Comparison of ENCODE assay signal across 26 mouse cellular contexts in the genomic region with DNA sequence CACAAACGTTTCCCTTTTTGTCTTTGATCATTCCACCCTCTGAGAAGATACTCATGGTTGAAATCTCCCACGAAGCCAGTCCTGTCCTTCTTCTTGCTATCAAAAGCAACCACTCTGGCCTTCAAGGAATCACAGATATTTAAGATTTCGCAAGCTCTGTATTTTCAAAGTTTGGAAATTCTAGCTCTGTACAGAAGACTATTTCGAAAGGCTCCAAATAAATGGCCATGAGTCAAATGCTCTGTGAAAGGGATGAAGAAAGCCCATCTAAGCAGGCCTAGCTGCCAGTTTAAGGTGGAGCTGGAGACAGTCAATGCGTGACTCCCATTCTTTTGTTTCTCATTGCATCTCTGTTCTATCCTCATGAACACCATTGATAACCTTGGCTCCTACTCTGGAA.
A peak's percentile ranks its signal among the peaks of the same experiment; 100 is the strongest.
DNase-seq lines count a peak whose midpoint lies in the region; ATAC-seq and TF ChIP-seq lines count a peak whose summit lies in the region.
"Had no signal": no experiment of that assay in that cellular context is flagged by ENCODE, and none has a peak within 500 bp of the region (broad histone marks: within the 10 kb centered on the region; RNA-seq: fewer than 3 reads in every experiment).

No protein-coding gene starts in this region.

- DNase-seq in 3T3-L1 (ENCODE audit: low read depth, low spot score) (peak; percentile 74), 416B (ENCODE audit: low read depth) (peak; percentile 80)
- peak; percentile 47 for DNase-seq in lung, postnatal 36 days
- DNase-seq in spleen, postnatal 36 days (ENCODE audit: low spot score in 2 of 2), result no peak
- no peak for DNase-seq in left cerebral cortex, postnatal 4 days
- DNase-seq: adrenal gland, postnatal 25 days; cerebellum, adult 9-10 months; heart, postnatal 36 days; kidney, postnatal 4 days; liver, embryonic 13.5 days; lung, embryonic 14.5 days; right cerebral cortex, postnatal 14 days; spleen, adult 18-20 months; thymus, postnatal 25 days had no signal

- 65% methylated on average over 5 of the region's 5 CpGs for WGBS in liver, embryonic 12.5 days (ENCODE audit: insufficient replicate concordance)

- peaks cover 6% of the 10 kb centered on the region for H3K4me1 ChIP-seq in embryonic fibroblast, embryonic 13.5 days (ENCODE audit: control insufficient read depth, insufficient read depth, low read length)
- peaks cover 24% of the 10 kb centered on the region for H3K4me1 ChIP-seq in liver, embryonic 12.5 days
- H3K4me1 ChIP-seq: embryonic facial prominence, embryonic 15.5 days; midbrain, embryonic 13.5 days; neural tube, embryonic 12.5 days had no signal

- H3K27ac ChIP-seq in embryonic fibroblast, embryonic 13.5 days (ENCODE audit: insufficient read depth, low read length), result peak overlapping the region; percentile 89
- H3K27ac ChIP-seq in liver, embryonic 12.5 days, result no peak overlapping the region
- H3K27ac ChIP-seq: embryonic facial prominence, embryonic 15.5 days; heart, embryonic 15.5 days; hindbrain, postnatal 0 days; kidney, embryonic 15.5 days; limb, embryonic 13.5 days; liver, embryonic 13.5 days; midbrain, embryonic 13.5 days; neural tube, embryonic 12.5 days had no signal

- no peaks in the 10 kb centered on the region for H3K36me3 ChIP-seq in liver, embryonic 12.5 days
- H3K36me3 ChIP-seq: embryonic facial prominence, embryonic 15.5 days; heart, embryonic 15.5 days; kidney, embryonic 15.5 days; limb, embryonic 13.5 days; liver, embryonic 13.5 days; midbrain, embryonic 13.5 days; neural tube, embryonic 12.5 days had no signal

- H3K4me3 ChIP-seq in embryonic fibroblast, embryonic 13.5 days (ENCODE audit: insufficient read depth, low read length), result no peak overlapping the region
- H3K4me3 ChIP-seq in liver, embryonic 12.5 days, result no peak overlapping the region
- H3K4me3 ChIP-seq: embryonic facial prominence, embryonic 15.5 days; heart, embryonic 15.5 days; kidney, embryonic 15.5 days; limb, embryonic 13.5 days; liver, embryonic 13.5 days; megakaryocyte, embryonic 14.5 days; midbrain, embryonic 13.5 days; neural tube, embryonic 12.5 days had no signal

- TF ChIP-seq POLR2A in embryonic fibroblast, embryonic 13.5 days (IDR thresholded peaks at IDR 0.05; ENCODE audit: low read depth, low read length), result no peak

- no peak for ATAC-seq in liver, embryonic 12.5 days
- ATAC-seq: CD4-positive, CD25-positive, alpha-beta regulatory T cell, adult 4 months; hindbrain, postnatal 0 days; intestine, postnatal 0 days; midbrain, embryonic 13.5 days had no signal

- no peak overlapping the region for H3K4me2 ChIP-seq in liver, embryonic 12.5 days
- H3K4me2 ChIP-seq: embryonic facial prominence, embryonic 15.5 days; heart, embryonic 15.5 days; kidney, embryonic 15.5 days; limb, embryonic 13.5 days; liver, embryonic 13.5 days; lung, embryonic 14.5 days; midbrain, embryonic 13.5 days; neural tube, embryonic 12.5 days had no signal

- no peaks in the 10 kb centered on the region for H3K9me3 ChIP-seq in liver, embryonic 12.5 days (replicated peaks)
- H3K9me3 ChIP-seq: embryonic facial prominence, embryonic 15.5 days; heart, embryonic 15.5 days; kidney, embryonic 15.5 days; limb, embryonic 13.5 days; liver, embryonic 13.5 days; midbrain, embryonic 13.5 days; neural tube, embryonic 12.5 days had no signal

- H3K27me3 ChIP-seq in liver, embryonic 12.5 days (replicated peaks), result peaks cover 21% of the 10 kb centered on the region
- H3K27me3 ChIP-seq: embryonic facial prominence, embryonic 15.5 days; heart, embryonic 15.5 days; kidney, embryonic 15.5 days; limb, embryonic 13.5 days; megakaryocyte, embryonic 14.5 days; midbrain, embryonic 13.5 days; neural tube, embryonic 12.5 days had no signal

- TF ChIP-seq CTCF in embryonic fibroblast, embryonic 13.5 days (IDR thresholded peaks at IDR 0.05; ENCODE audit: borderline replicate concordance, insufficient read depth, low read length), result no peak

- intact Hi-C loops in left cerebral cortex, postnatal 4 days (cut with DNase I), result no loop called here

- H3K9ac ChIP-seq in liver, embryonic 12.5 days, result no peak overlapping the region
- H3K9ac ChIP-seq: embryonic facial prominence, embryonic 15.5 days; heart, embryonic 15.5 days; kidney, embryonic 15.5 days; limb, embryonic 13.5 days; liver, embryonic 13.5 days; lung, embryonic 14.5 days; midbrain, embryonic 13.5 days; neural tube, embryonic 12.5 days had no signal

Comparison
In these comparisons a context has a peak if more than half of its experiments do, and no peak if none do; other contexts are left out.
1. DNase-seq: peak in 3T3-L1 (single experiment), 416B (single experiment) and lung, postnatal 36 days (single experiment); none in spleen, postnatal 36 days (0 of 2) and left cerebral cortex, postnatal 4 days (single experiment).